Mouse (Mus musculus) MEL (cell line): ENCODE measurements at regions not wholly inside any gene's neighbourhood (a gene's known extent, or its start where the extent isn't known, plus 50 kb on each side); places are given as distances from the start of the nearest gene placed in this dataset.

Source experiments
- BHLHE40 ChIP-seq: IDR thresholded peaks from 2 replicates; pipeline ENCODE4 v1.6.1; 2012; ENCODE audit warnings: low read depth, mild to moderate bottlenecking, inconsistent platforms, low read length, improper control_type of control experiment, borderline replicate concordance
- CTCF ChIP-seq, 3 experiments: IDR thresholded peaks in 2 of 3; conservative IDR thresholded peaks in 1 of 3; 2 replicates each; pipeline ENCODE4 v1.5.1; 2011 to 2012; ENCODE audit warnings: low read length in 3 of 3, low read depth in 2 of 3, mild to moderate bottlenecking in 2 of 3, improper control_type of control experiment in 1 of 3, inconsistent platforms in 1 of 3, mixed read lengths in 1 of 3, moderate library complexity in 1 of 3; ENCODE audit not compliant: control insufficient read depth in 1 of 3, insufficient read depth in 1 of 3, poor library complexity in 1 of 3, severe bottlenecking in 1 of 3
- ELF1 ChIP-seq: IDR thresholded peaks from 2 replicates; pipeline ENCODE4 v1.6.1; 2014; ENCODE audit warnings: low read depth, mild to moderate bottlenecking, inconsistent platforms, low read length, improper control_type of control experiment, moderate library complexity
- EP300 ChIP-seq, 2 experiments: IDR thresholded peaks; 2 replicates each; pipeline ENCODE4 v1.6.1; 2011; ENCODE audit warnings: improper control_type of control experiment in 2 of 2, low read length in 2 of 2, low read depth in 1 of 2, mild to moderate bottlenecking in 1 of 2
- GATA1 ChIP-seq: IDR thresholded peaks from 2 replicates; pipeline ENCODE4 v1.6.1; 2011; ENCODE audit warnings: low read depth, low read length, improper control_type of control experiment
- JUND ChIP-seq: IDR thresholded peaks from 2 replicates; pipeline ENCODE4 v1.6.1; 2011; ENCODE audit warnings: low read depth, mild to moderate bottlenecking, improper control_type of control experiment, low read length
- MAX ChIP-seq: IDR thresholded peaks from 2 replicates; pipeline ENCODE4 v1.6.1; 2011; ENCODE audit warnings: low read length, improper control_type of control experiment
- MXI1 ChIP-seq: IDR thresholded peaks from 2 replicates; pipeline ENCODE4 v1.6.1; 2011; ENCODE audit warnings: mild to moderate bottlenecking, low read depth, low read length, improper control_type of control experiment
- POLR2A ChIP-seq, 2 experiments: IDR thresholded peaks; 2 replicates each; pipeline ENCODE4 v1.6.1; 2011 to 2012; ENCODE audit warnings: low read length in 2 of 2, mild to moderate bottlenecking in 2 of 2, control low read depth in 1 of 2, improper control_type of control experiment in 1 of 2, low read depth in 1 of 2, moderate library complexity in 1 of 2; ENCODE audit not compliant: control insufficient read depth in 1 of 2, insufficient read depth in 1 of 2, poor library complexity in 1 of 2
- POLR2AphosphoS2 ChIP-seq: IDR thresholded peaks from 2 replicates; pipeline ENCODE4 v1.6.1; 2011; ENCODE audit warnings: low read length, improper control_type of control experiment
- RAD21 ChIP-seq: IDR thresholded peaks from 2 replicates; pipeline ENCODE4 v1.6.1; 2011; ENCODE audit warnings: mild to moderate bottlenecking, low read depth, low read length, improper control_type of control experiment
- SIN3A ChIP-seq: IDR thresholded peaks from 2 replicates; pipeline ENCODE4 v1.6.1; 2012; ENCODE audit warnings: low read length, improper control_type of control experiment, inconsistent platforms
- TAL1 ChIP-seq: IDR thresholded peaks from 2 replicates; pipeline ENCODE4 v1.6.1; 2012; ENCODE audit warnings: mild to moderate bottlenecking, inconsistent platforms, low read length, moderate library complexity, mixed read lengths
- USF2 ChIP-seq, 2 experiments: IDR thresholded peaks; 2 replicates each; pipeline ENCODE4 v1.6.1; 2011 to 2012; ENCODE audit warnings: improper control_type of control experiment in 2 of 2, low read length in 2 of 2, borderline replicate concordance in 1 of 2, inconsistent platforms in 1 of 2, low read depth in 1 of 2, mild to moderate bottlenecking in 1 of 2; ENCODE audit not compliant: insufficient read depth in 1 of 2

DNA sequence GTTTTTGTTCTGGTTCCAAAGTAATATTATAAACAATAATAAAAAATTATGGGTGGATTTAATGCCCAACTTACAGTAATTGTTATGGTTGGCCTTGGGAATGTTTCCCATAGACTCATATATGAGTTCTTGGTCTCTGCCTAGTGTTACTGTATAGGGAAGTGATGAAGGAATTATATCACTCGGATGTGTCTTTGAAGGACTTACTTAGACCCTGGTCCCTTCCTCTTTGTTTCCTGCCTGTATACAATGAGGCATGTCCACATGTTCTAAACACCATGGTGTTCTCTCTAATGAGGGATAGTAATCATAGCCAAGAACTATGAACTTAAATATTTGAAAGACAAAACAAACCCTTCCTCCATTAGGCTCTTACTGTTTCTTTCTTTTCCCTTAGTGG is 77.8 kb upstream of the Gucy1a1 start:
- TF ChIP-seq CTCF (IDR thresholded peaks at IDR 0.05 in 2 of 3, conservative IDR thresholded peaks at IDR 0.05 in 1 of 3; ENCODE audit: control insufficient read depth in 1 of 3, insufficient read depth in 1 of 3, low read depth in 2 of 3, low read length in 3 of 3, poor library complexity in 1 of 3, severe bottlenecking in 1 of 3) (no peak), POLR2A (IDR thresholded peaks at IDR 0.05; ENCODE audit: control insufficient read depth in 1 of 2, insufficient read depth in 1 of 2, low read depth in 1 of 2, low read length in 2 of 2, poor library complexity in 1 of 2) (no peak), MAX (no peak), SIN3A (no peak), ELF1 (no peak), JUND (no peak), EP300 (IDR thresholded peaks at IDR 0.05; ENCODE audit: low read depth in 1 of 2, low read length in 2 of 2) (no peak), USF2 (IDR thresholded peaks at IDR 0.05; ENCODE audit: borderline replicate concordance in 1 of 2, insufficient read depth in 1 of 2, low read depth in 1 of 2, low read length in 2 of 2) (no peak), BHLHE40 (no peak), MXI1 (no peak), GATA1 (no peak), RAD21 (no peak), TAL1 (no peak), POLR2AphosphoS2 (no peak)
